ENCODE assay signal across 11 mouse cellular contexts in the genomic region with DNA sequence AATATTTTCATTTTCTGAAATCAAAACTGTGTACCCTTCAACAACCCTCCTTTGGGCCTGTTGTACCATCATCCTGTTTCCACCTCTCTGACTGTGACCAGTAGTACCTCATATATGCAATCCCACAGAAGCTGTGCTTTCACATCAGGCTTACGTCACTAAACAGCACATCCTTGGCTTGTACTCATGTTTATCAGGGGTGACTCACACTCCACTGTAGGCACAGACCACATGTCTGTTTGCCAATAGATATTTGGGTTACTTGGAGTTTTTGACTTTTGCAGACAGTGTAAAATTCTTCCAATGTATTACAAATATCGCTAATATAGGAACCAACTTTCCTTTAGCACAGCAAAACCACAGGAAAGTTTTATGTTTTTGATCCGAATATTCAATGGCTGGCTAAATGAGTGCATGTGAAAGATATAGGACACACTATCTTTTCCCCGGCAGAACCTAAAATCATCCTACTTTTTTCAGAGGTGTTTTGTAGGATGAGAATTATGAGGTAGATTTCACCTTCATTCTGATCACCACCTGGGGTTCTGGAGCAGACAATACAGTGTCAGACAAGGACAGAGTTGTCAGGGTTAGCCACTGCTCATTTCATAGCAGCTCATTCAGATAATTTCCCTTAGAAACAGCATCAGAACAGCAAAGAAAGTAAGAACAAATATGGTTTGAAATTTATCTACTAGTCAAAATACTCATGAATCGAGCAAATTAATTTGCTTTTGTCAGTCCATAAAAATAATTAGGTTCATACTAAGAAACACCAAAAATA. TPM values are rescaled to one million over a fixed set of nuclear protein-coding genes. Genes with fewer than 3 reads are reported as not detected.
DNase-seq lines count a peak whose midpoint lies in the region; ATAC-seq and TF ChIP-seq lines count a peak whose summit lies in the region.
"Had no signal": no experiment of that assay in that cellular context is flagged by ENCODE, and none has a peak within 500 bp of the region (broad histone marks: within the 10 kb centered on the region; RNA-seq: fewer than 3 reads in every experiment).

No protein-coding gene starts in this region.

- no peak overlapping the region for H3K27ac ChIP-seq in intestine, embryonic 15.5 days
- H3K27ac ChIP-seq in intestine, postnatal 0 days (ENCODE audit: low read depth, low read length), result no peak overlapping the region
- no peak overlapping the region for H3K27ac ChIP-seq in intestine, embryonic 16.5 days (ENCODE audit: low read length)
- H3K27ac ChIP-seq: embryonic facial prominence, embryonic 13.5 days; midbrain, embryonic 12.5 days had no signal

- peak; percentile 61; the same call in 1 of the 2 replicates for ATAC-seq in intestine, embryonic 15.5 days
- no peak for ATAC-seq in intestine, postnatal 0 days
- peak; percentile 66 for ATAC-seq in intestine, embryonic 16.5 days

- peak; percentile 63 for DNase-seq in adrenal gland, adult 8-10 months
- DNase-seq in skeletal muscle tissue, adult 2 months (ENCODE audit: low read depth, low spot score), result peak; percentile 18
- no peak for DNase-seq in testis, postnatal 10 days (ENCODE audit: low spot score)
- DNase-seq in kidney, postnatal 25 days, result no peak
- DNase-seq in urinary bladder, postnatal 10 days (ENCODE audit: low spot score), result no peak
- DNase-seq: cerebellum, adult 11-12 months had no signal

- no peaks in the 10 kb centered on the region for H3K27me3 ChIP-seq in intestine, embryonic 15.5 days (replicated peaks)
- no peaks in the 10 kb centered on the region for H3K27me3 ChIP-seq in intestine, postnatal 0 days (replicated peaks; ENCODE audit: control insufficient read depth, insufficient read depth, low read length)
- no peaks in the 10 kb centered on the region for H3K27me3 ChIP-seq in intestine, embryonic 16.5 days (replicated peaks; ENCODE audit: control insufficient read depth, insufficient read depth, low read length)
- H3K27me3 ChIP-seq: embryonic facial prominence, embryonic 13.5 days; midbrain, embryonic 12.5 days had no signal

- 89% methylated on average over 5 of the region's 5 CpGs for WGBS in intestine, embryonic 15.5 days
- 88% methylated on average over 5 of the region's 5 CpGs for WGBS in intestine, postnatal 0 days
- whole genome bisulfite sequencing in intestine, embryonic 16.5 days, result 87% methylated on average over 5 of the region's 5 CpGs

- no peak overlapping the region for H3K4me2 ChIP-seq in intestine, embryonic 15.5 days (replicated peaks)
- H3K4me2 ChIP-seq in intestine, postnatal 0 days (replicated peaks; ENCODE audit: low read depth), result no peak overlapping the region
- no peak overlapping the region for H3K4me2 ChIP-seq in intestine, embryonic 16.5 days (ENCODE audit: low read depth, low read length)
- H3K4me2 ChIP-seq: embryonic facial prominence, embryonic 13.5 days; midbrain, embryonic 12.5 days had no signal

- no peak for TF ChIP-seq CTCF in intestine, postnatal 0 days (IDR thresholded peaks at IDR 0.05; ENCODE audit: low read depth)

- H3K4me3 ChIP-seq in intestine, embryonic 15.5 days (replicated peaks), result no peak overlapping the region
- no peak overlapping the region for H3K4me3 ChIP-seq in intestine, postnatal 0 days (ENCODE audit: low read depth, low read length)
- H3K4me3 ChIP-seq in intestine, embryonic 16.5 days (ENCODE audit: low read length), result no peak overlapping the region
- H3K4me3 ChIP-seq: embryonic facial prominence, embryonic 13.5 days; midbrain, embryonic 12.5 days had no signal

- H3K9ac ChIP-seq in intestine, embryonic 15.5 days, result no peak overlapping the region
- no peak overlapping the region for H3K9ac ChIP-seq in intestine, postnatal 0 days (ENCODE audit: low read depth, low read length)
- H3K9ac ChIP-seq in intestine, embryonic 16.5 days (ENCODE audit: low read depth, low read length), result no peak overlapping the region
- H3K9ac ChIP-seq: embryonic facial prominence, embryonic 13.5 days; midbrain, embryonic 12.5 days had no signal

- H3K4me1 ChIP-seq in intestine, embryonic 15.5 days (replicated peaks), result no peaks in the 10 kb centered on the region
- H3K4me1 ChIP-seq in intestine, postnatal 0 days (replicated peaks; ENCODE audit: control insufficient read depth, insufficient read depth, low read length), result no peaks in the 10 kb centered on the region
- H3K4me1 ChIP-seq in intestine, embryonic 16.5 days (ENCODE audit: control insufficient read depth, insufficient read depth, low read length), result peaks cover 4% of the 10 kb centered on the region; the same call in 1 of the 2 replicates
- H3K4me1 ChIP-seq: embryonic facial prominence, embryonic 13.5 days; midbrain, embryonic 12.5 days had no signal

- no peaks in the 10 kb centered on the region for H3K36me3 ChIP-seq in intestine, embryonic 15.5 days
- H3K36me3 ChIP-seq in intestine, postnatal 0 days (ENCODE audit: control insufficient read depth, insufficient read depth), result no peaks in the 10 kb centered on the region
- no peaks in the 10 kb centered on the region for H3K36me3 ChIP-seq in intestine, embryonic 16.5 days (ENCODE audit: control insufficient read depth, insufficient read depth, low read length)

- H3K9me3 ChIP-seq in intestine, embryonic 15.5 days, result no peaks in the 10 kb centered on the region
- H3K9me3 ChIP-seq in intestine, postnatal 0 days (ENCODE audit: control insufficient read depth), result no peaks in the 10 kb centered on the region
- H3K9me3 ChIP-seq in intestine, embryonic 16.5 days (ENCODE audit: control insufficient read depth, low read length), result no peaks in the 10 kb centered on the region
- H3K9me3 ChIP-seq: embryonic facial prominence, embryonic 13.5 days; midbrain, embryonic 12.5 days had no signal

RNA-seq across cellular contexts. Expression of gene Fars2, which starts 30.4 kb away (rescaled TPM):
- polyA plus RNA-seq in intestine, embryonic 15.5 days (2015; fragmentation: Nextera tagmentation; extraction: Ambion mirVana), result 41.8 and 48.9 TPM in 2 replicates
- polyA plus RNA-seq in intestine, postnatal 0 days (2015; fragmentation: Nextera tagmentation; extraction: Ambion mirVana), result 29.8 and 33.9 TPM in 2 replicates
- 100 to 1,000 TPM in 1 of 4 experiments, 10 to 100 TPM in 3; 91.5 to 101 (median 98.0) TPM for total RNA-seq in adrenal gland, adult 8-10 months (2022)
- polyA plus RNA-seq in intestine, embryonic 16.5 days (2015; fragmentation: Nextera tagmentation; extraction: Ambion mirVana), result 45.1 and 48.2 TPM in 2 replicates

RNA-seq across cellular contexts. Expression of gene Lyrm4, which starts 30.5 kb away (rescaled TPM):
- 25.7 and 25.9 TPM in 2 replicates for polyA plus RNA-seq in intestine, embryonic 15.5 days (2015; fragmentation: Nextera tagmentation; extraction: Ambion mirVana)
- 15.1 and 16.9 TPM in 2 replicates for polyA plus RNA-seq in intestine, postnatal 0 days (2015; fragmentation: Nextera tagmentation; extraction: Ambion mirVana)
- 10 to 100 TPM; 18.8 to 26.5 (median 21.6) TPM for total RNA-seq in adrenal gland, adult 8-10 months (2022)
- 20.9 and 22.9 TPM in 2 replicates for polyA plus RNA-seq in intestine, embryonic 16.5 days (2015; fragmentation: Nextera tagmentation; extraction: Ambion mirVana)

Comparison
In these comparisons a context has a peak if more than half of its experiments do, and no peak if none do; other contexts are left out.
1. DNase-seq: peak in adrenal gland, adult 8-10 months (single experiment) and skeletal muscle tissue, adult 2 months (single experiment); none in testis, postnatal 10 days (single experiment), kidney, postnatal 25 days (0 of 2) and urinary bladder, postnatal 10 days (single experiment).